Mouse (Mus musculus) thymus, adult 2 months (tissue): Measurements from ENCODE around the gene Tent4b. TPM values are rescaled to one million over a fixed set of nuclear protein-coding genes. Genes with fewer than 3 reads are reported as not detected.

Source experiments
- DNase-seq: peaks from one replicate; pipeline ENCODE4 v3.0.0; 2021
- H3K27ac ChIP-seq: fragments of 200-500 bp; 2 replicates; pipeline ENCODE4 v1.5.1; 2012; ENCODE audit warnings: low read length, control low read depth; ENCODE audit not compliant: control insufficient read depth, insufficient read depth
- H3K27me3 ChIP-seq: fragments of 200-500 bp; 2 replicates; pipeline ENCODE4 v1.6.1; 2012; ENCODE audit warnings: mild to moderate bottlenecking, low read length, moderate library complexity, mixed read lengths; ENCODE audit not compliant: control insufficient read depth, insufficient read depth
- H3K36me3 ChIP-seq: fragments of 200-500 bp; 2 replicates; pipeline ENCODE4 v1.6.1; 2012; ENCODE audit warnings: mild to moderate bottlenecking, low read length, moderate library complexity; ENCODE audit not compliant: control insufficient read depth, insufficient read depth
- H3K4me1 ChIP-seq: fragments of 200-500 bp; replicated peaks from 2 replicates; pipeline ENCODE4 v1.6.1; 2012; ENCODE audit warnings: low read length; ENCODE audit not compliant: control insufficient read depth, insufficient read depth
- H3K4me3 ChIP-seq: fragments of 200-500 bp; 2 replicates; pipeline ENCODE4 v1.5.1; 2012; ENCODE audit warnings: mild to moderate bottlenecking, low read length, control low read depth, moderate library complexity; ENCODE audit not compliant: control insufficient read depth, insufficient read depth
- CTCF ChIP-seq: fragments of 200-500 bp; IDR thresholded peaks from 2 replicates; pipeline ENCODE4 v1.5.1; 2012; ENCODE audit warnings: mild to moderate bottlenecking, control low read depth, low read length, moderate library complexity, borderline replicate concordance; ENCODE audit not compliant: control insufficient read depth, poor library complexity, insufficient read depth; ENCODE audit errors: extremely low read depth
- POLR2A ChIP-seq: fragments of 200-500 bp; IDR thresholded peaks from 2 replicates; pipeline ENCODE4 v1.6.1; 2012; ENCODE audit warnings: mild to moderate bottlenecking, low read length, control low read depth, moderate library complexity; ENCODE audit not compliant: control insufficient read depth, poor library complexity, insufficient read depth; ENCODE audit errors: extremely low read depth
- WGBS: fragments of 180-500 bp; shearing (Covaris S2); methylation state at CpG from one replicate; pipeline ENCODE4 v1.1.7; 2018; 5-methylcytosine and 5-hydroxymethylcytosine counted together
- polyA plus RNA-seq: library from polyadenylated mRNA; depleted of rRNA; stranded (reverse); fragments of >200 nt; gene quantifications from 2 replicates; pipeline ENCODE4 v1.2.3, GENCODE M21; 2012

The Tent4b gene
- polyA plus RNA-seq, 1 experiment: 34.1 TPM

DNA sequence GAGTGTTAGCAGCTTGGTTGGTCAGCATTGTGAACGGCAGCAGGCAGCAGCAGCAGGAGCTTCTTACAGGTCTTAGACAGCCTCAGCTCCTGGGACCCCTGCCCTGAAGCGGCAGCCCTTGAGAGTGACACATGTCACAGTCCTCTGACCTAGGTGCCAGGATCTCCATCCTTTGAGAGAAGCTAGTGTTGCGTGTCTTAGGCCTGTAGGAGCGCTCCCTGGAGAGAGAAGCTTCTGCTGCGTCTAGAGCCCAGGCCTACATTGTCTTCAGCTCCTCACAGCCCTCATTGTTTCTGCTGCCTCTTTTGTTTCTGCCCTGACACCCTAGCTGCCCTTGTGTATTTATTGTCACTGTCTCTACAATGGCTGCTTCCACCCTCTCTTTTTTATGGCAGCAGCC, 26.3 kb downstream of the Tent4b start:
- H3K27ac ChIP-seq: no peak overlapping the region
- no peak for DNase-seq
- H3K4me1 ChIP-seq: peaks cover 8% of the 10 kb centered on the region; the same call in 1 of the 2 replicates
- no peaks in the 10 kb centered on the region for H3K27me3 ChIP-seq
- H3K36me3 ChIP-seq: no peaks in the 10 kb centered on the region
- WGBS: 86% methylated on average over 5 of the region's 5 CpGs
- H3K4me3 ChIP-seq: no peak overlapping the region
- TF ChIP-seq POLR2A (no peak), CTCF (no peak)

DNA sequence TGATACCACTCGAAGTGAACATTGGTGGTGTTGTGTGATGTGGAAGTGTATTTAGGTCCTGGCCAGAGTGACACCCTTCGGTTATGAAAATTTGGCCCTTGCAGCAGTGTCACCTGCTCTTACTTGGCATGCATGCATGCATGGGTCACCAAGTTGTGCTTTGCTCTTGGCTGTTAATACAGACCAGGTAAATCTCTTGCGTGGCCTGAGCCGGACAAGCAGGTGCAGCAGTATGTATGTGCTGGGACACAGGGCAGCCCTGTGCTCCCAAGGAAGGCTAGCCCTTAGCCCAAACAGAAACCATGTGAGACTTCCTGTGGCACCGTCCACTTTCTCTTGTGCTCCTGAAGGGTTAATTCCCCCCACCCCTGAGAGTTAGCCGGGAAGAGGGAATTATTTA, 28.8 kb downstream of the Tent4b start:
- no peak overlapping the region for H3K27ac ChIP-seq
- H3K4me1 ChIP-seq: peaks cover 4% of the 10 kb centered on the region; the same call in 1 of the 2 replicates
- DNase-seq: no peak
- TF ChIP-seq CTCF (no peak), POLR2A (no peak)
- no peaks in the 10 kb centered on the region for H3K27me3 ChIP-seq
- H3K36me3 ChIP-seq: no peaks in the 10 kb centered on the region
- no peak overlapping the region for H3K4me3 ChIP-seq
- 89% methylated on average over 6 of the region's 6 CpGs for WGBS

DNA sequence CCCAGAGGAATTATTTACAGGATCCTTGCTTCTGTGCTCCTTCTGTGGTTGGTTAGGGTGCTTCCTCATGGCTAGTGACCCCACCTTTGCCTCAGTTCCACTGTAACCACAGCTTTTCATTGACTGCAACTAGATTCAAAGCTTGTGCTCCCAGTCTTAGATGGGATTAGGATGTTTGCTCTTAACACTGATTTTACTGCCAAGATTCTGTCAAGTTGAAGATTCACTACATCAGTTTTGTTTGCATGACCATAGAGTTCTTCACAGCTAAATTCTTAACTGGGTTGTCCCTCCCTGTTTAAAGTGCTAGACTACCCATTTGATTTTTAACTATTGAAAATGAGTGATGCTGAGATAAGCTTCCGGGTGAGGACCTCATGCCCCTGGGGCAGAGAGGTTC, 29.3 kb downstream of the Tent4b start:
- H3K4me1 ChIP-seq: peaks cover 4% of the 10 kb centered on the region; the same call in 1 of the 2 replicates
- H3K27me3 ChIP-seq: no peaks in the 10 kb centered on the region
- no peak overlapping the region for H3K27ac ChIP-seq
- DNase-seq: no peak
- H3K36me3 ChIP-seq: no peaks in the 10 kb centered on the region
- 90% methylated on average over 1 of the region's 1 CpGs for WGBS
- no peak overlapping the region for H3K4me3 ChIP-seq
- TF ChIP-seq CTCF: no peak
- no peak for TF ChIP-seq POLR2A

- Histone ChIP-seq H3K36me3 (no peaks in the 10 kb centered on the region), H3K27me3 (no peaks in the 10 kb centered on the region), H3K27ac (no peak overlapping the region), H3K4me3 (no peak overlapping the region), H3K4me1 (peaks cover 4% of the 10 kb centered on the region; the same call in 1 of the 2 replicates)
- WGBS: 56% methylated on average over 1 of the region's 1 CpGs
- DNase-seq: no peak
- no peak for TF ChIP-seq POLR2A
- no peak for TF ChIP-seq CTCF
These were observed 29.8 kb downstream of the Tent4b start for GRCm38 (mm10) chr8:88228800-88229199.

DNA sequence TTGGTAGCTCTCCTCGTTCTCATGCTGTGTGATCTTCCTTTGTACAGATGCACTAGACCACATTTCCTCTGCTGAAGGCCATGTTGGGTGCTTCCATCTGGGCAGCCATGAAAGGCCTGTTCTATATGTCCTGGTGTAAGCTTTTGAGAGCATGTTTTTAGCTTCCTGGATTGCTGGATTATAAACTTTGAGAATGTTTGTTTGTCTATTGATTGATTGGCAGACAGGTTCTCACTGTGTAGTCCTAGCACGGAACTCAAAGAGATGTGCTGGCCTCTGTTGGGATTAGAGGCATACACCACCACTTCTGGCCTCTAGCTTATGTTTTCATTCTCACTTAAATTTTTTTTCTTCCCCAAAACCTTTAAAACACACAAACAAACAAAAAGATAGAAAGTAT, 37.7 kb downstream of the Tent4b start:
- 0 out of 2 replicates have a peak, but pooled peaks cover 4% of the 10 kb centered on the region for H3K4me1 ChIP-seq
- WGBS: 53% methylated on average over 2 of the region's 2 CpGs
- no peak for DNase-seq
- no peak overlapping the region for H3K27ac ChIP-seq
- no peak overlapping the region for H3K4me3 ChIP-seq
- TF ChIP-seq POLR2A (no peak), CTCF (no peak)
- no peaks in the 10 kb centered on the region for H3K36me3 ChIP-seq
- H3K27me3 ChIP-seq: no peaks in the 10 kb centered on the region

DNA sequence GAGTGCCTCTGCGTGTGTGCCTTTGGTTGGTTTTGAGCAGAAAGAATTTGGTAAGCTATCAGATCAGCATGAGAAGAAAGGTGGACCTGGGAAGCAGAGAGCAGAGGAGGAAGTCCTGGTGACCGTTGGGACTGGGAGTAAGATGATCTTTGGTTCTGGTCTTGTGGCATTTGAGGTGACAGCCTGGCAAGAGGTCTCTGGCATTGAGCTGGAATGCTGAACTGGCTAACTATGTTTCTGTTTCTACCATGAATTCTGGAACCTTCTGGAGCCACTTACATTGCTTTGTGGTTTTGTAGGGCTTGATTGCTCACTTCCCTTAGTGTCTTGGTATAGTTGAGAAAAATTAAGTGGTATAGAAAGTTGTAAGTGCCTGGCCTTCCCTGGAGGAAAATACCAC, 38.6 kb downstream of the Tent4b start:
- Histone ChIP-seq H3K4me1 (0 out of 2 replicates have a peak, but pooled peaks cover 4% of the 10 kb centered on the region), H3K36me3 (no peaks in the 10 kb centered on the region), H3K27ac (no peak overlapping the region), H3K4me3 (no peak overlapping the region), H3K27me3 (no peaks in the 10 kb centered on the region)
- TF ChIP-seq POLR2A (no peak), CTCF (no peak)
- DNase-seq: no peak
- WGBS: 47% methylated on average over 2 of the region's 2 CpGs

GRCm38 (mm10) chr8:88239277-88239676, 40.3 kb downstream of the Tent4b start:
- Histone ChIP-seq H3K4me1 (0 out of 2 replicates have a peak, but pooled peaks cover 4% of the 10 kb centered on the region), H3K36me3 (no peaks in the 10 kb centered on the region; the same call in 1 of the 2 replicates), H3K4me3 (no peak overlapping the region), H3K27me3 (no peaks in the 10 kb centered on the region), H3K27ac (no peak overlapping the region)
- DNase-seq: no peak
- 94% methylated on average over 5 of the region's 5 CpGs for WGBS
- TF ChIP-seq POLR2A: no peak
- TF ChIP-seq CTCF: no peak
